Mouse (Mus musculus) heart, embryonic 16.5 days (tissue): ENCODE measurements at regions not wholly inside any gene's neighbourhood (a gene's known extent, or its start where the extent isn't known, plus 50 kb on each side); places are given as distances from the start of the nearest gene placed in this dataset.

Experiments
- ATAC-seq: fragments of 200-750 bp; cut with Nextera tagmentation; replicated peaks from 2 replicates; pipeline ENCODE4 v1.8.0; 2017; ENCODE audit warnings: moderate number of reproducible peaks; ENCODE audit not compliant: insufficient read depth, low FRiP score; ENCODE audit errors: extremely low read depth
- H3K27ac ChIP-seq: fragments of 300-500 bp; sonication (generic); 2 replicates; pipeline ENCODE4 v1.5.1; 2014; ENCODE audit warnings: mild to moderate bottlenecking, low read length, control low read depth, moderate library complexity
- H3K27me3 ChIP-seq: fragments of 300-500 bp; sonication (generic); 2 replicates; pipeline ENCODE4 v1.6.1; 2014; ENCODE audit warnings: low read length, mixed read lengths; ENCODE audit not compliant: control insufficient read depth, insufficient read depth
- H3K36me3 ChIP-seq: fragments of 300-500 bp; sonication (generic); 2 replicates; pipeline ENCODE4 v1.6.1; 2014; ENCODE audit not compliant: control insufficient read depth, insufficient read depth
- H3K4me1 ChIP-seq: fragments of 300-500 bp; sonication (generic); 2 replicates; pipeline ENCODE4 v1.6.1; 2014; ENCODE audit warnings: low read length, mixed read lengths; ENCODE audit not compliant: control insufficient read depth, insufficient read depth
- H3K4me2 ChIP-seq: fragments of 300-500 bp; sonication (generic); 2 replicates; pipeline ENCODE4 v1.6.1; 2014; ENCODE audit warnings: low read depth, mild to moderate bottlenecking, control low read depth, low read length
- H3K4me3 ChIP-seq: fragments of 300-500 bp; sonication (generic); 2 replicates; pipeline ENCODE4 v1.5.1; 2014; ENCODE audit warnings: mild to moderate bottlenecking, control low read depth, low read length
- H3K9ac ChIP-seq: fragments of 300-500 bp; sonication (generic); 2 replicates; pipeline ENCODE4 v1.6.1; 2014; ENCODE audit warnings: low read length, control low read depth
- H3K9me3 ChIP-seq: fragments of 300-500 bp; sonication (generic); replicated peaks from 2 replicates; pipeline ENCODE4 v1.6.1; 2016; ENCODE audit warnings: low read length; ENCODE audit not compliant: control insufficient read depth
- WGBS: fragments of 180-500 bp; shearing (Covaris S2); extraction: QIAGEN DNeasy Blood & Tissue Kit; methylation state at CpG from one replicate; pipeline ENCODE4 v1.1.7; 2014; 5-methylcytosine and 5-hydroxymethylcytosine counted together

DNA sequence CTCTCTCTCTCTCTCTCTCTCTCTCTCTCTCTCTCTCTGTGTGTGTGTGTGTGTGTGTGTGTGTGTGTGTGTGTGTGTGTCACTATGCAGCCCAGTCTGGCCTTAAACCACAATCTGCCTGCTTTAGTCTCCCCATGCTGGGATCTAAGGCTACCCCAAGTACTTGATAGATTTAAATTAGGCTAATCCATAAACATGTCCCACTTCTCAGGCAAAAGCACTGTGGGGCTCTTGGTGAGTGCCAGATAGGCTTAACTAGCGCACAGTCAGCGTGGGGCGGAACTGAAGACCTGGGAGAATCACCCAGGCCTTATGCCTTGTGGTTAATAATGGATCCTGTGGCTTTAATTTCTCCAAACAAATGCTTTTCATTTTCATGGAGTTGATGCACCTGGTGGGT lies 180.6 kb downstream of the Gm26897 start:
- Histone ChIP-seq H3K27me3 (peaks cover 21% of the 10 kb centered on the region), H3K9me3 (peaks cover 9% of the 10 kb centered on the region), H3K4me3 (no peak overlapping the region), H3K4me1 (no peaks in the 10 kb centered on the region), H3K4me2 (no peak overlapping the region), H3K27ac (no peak overlapping the region), H3K9ac (no peak overlapping the region), H3K36me3 (no peaks in the 10 kb centered on the region)
- 63% methylated on average over 3 of the region's 3 CpGs for WGBS
- ATAC-seq: no peak

- H3K4me1 ChIP-seq: no peaks in the 10 kb centered on the region
- no peak for ATAC-seq
- no peak overlapping the region for H3K4me3 ChIP-seq
- no peak overlapping the region for H3K27ac ChIP-seq
- 29% methylated on average over 8 of the region's 8 CpGs for WGBS
- peaks cover 9% of the 10 kb centered on the region for H3K9me3 ChIP-seq
- H3K4me2 ChIP-seq: no peak overlapping the region
- no peak overlapping the region for H3K9ac ChIP-seq
- H3K27me3 ChIP-seq: peaks cover 27% of the 10 kb centered on the region
- no peaks in the 10 kb centered on the region for H3K36me3 ChIP-seq
Observed at GRCm38 (mm10) chr5:111917643-111918252, 184.0 kb downstream of the Gm26897 start.

- Histone ChIP-seq H3K9me3 (no peaks in the 10 kb centered on the region), H3K4me2 (no peak overlapping the region), H3K36me3 (no peaks in the 10 kb centered on the region), H3K4me3 (no peak overlapping the region), H3K9ac (no peak overlapping the region), H3K27ac (no peak overlapping the region), H3K27me3 (peaks cover 36% of the 10 kb centered on the region), H3K4me1 (no peaks in the 10 kb centered on the region)
- no peak for ATAC-seq
- 67% methylated on average over 14 of the region's 14 CpGs for WGBS
Observed at GRCm38 (mm10) chr5:111918888-111919287, 185.2 kb downstream of the Gm26897 start.

- ATAC-seq: no peak
- Histone ChIP-seq H3K4me2 (no peak overlapping the region), H3K9ac (no peak overlapping the region), H3K27me3 (peaks cover 37% of the 10 kb centered on the region), H3K27ac (no peak overlapping the region), H3K4me1 (no peaks in the 10 kb centered on the region), H3K9me3 (no peaks in the 10 kb centered on the region), H3K36me3 (no peaks in the 10 kb centered on the region), H3K4me3 (no peak overlapping the region)
- 42% methylated on average over 18 of the region's 18 CpGs for WGBS
Observed at GRCm38 (mm10) chr5:111922991-111923701, 189.4 kb downstream of the Gm26897 start.

- no peak for ATAC-seq
- Histone ChIP-seq H3K4me1 (no peaks in the 10 kb centered on the region), H3K4me3 (no peak overlapping the region), H3K4me2 (no peak overlapping the region), H3K9ac (no peak overlapping the region), H3K36me3 (no peaks in the 10 kb centered on the region), H3K27me3 (peaks cover 24% of the 10 kb centered on the region), H3K27ac (no peak overlapping the region), H3K9me3 (no peaks in the 10 kb centered on the region)
- 68% methylated on average over 6 of the region's 6 CpGs for WGBS
Observed at GRCm38 (mm10) chr5:111925757-111926156, 192.0 kb downstream of the Gm26897 start.

GRCm38 (mm10) chr5:111929180-111929990 lies 195.7 kb downstream of the Gm26897 start:
- Histone ChIP-seq H3K4me1 (no peaks in the 10 kb centered on the region), H3K9me3 (no peaks in the 10 kb centered on the region), H3K27me3 (peaks cover 9% of the 10 kb centered on the region), H3K4me3 (no peak overlapping the region), H3K27ac (no peak overlapping the region), H3K36me3 (no peaks in the 10 kb centered on the region), H3K9ac (no peak overlapping the region), H3K4me2 (no peak overlapping the region)
- no peak for ATAC-seq
- WGBS: 50% methylated on average over 15 of the region's 15 CpGs

GRCm38 (mm10) chr5:111929991-111930339 lies 196.2 kb downstream of the Gm26897 start:
- H3K9me3 ChIP-seq: no peaks in the 10 kb centered on the region
- no peaks in the 10 kb centered on the region for H3K36me3 ChIP-seq
- H3K4me2 ChIP-seq: no peak overlapping the region
- H3K4me3 ChIP-seq: no peak overlapping the region
- no peak for ATAC-seq
- peaks cover 11% of the 10 kb centered on the region for H3K27me3 ChIP-seq
- 18% methylated on average over 3 of the region's 3 CpGs for WGBS
- no peaks in the 10 kb centered on the region for H3K4me1 ChIP-seq
- H3K9ac ChIP-seq: no peak overlapping the region
- H3K27ac ChIP-seq: no peak overlapping the region

GRCm38 (mm10) chr5:111931733-111932132 lies 198.0 kb downstream of the Gm26897 start:
- no peaks in the 10 kb centered on the region for H3K9me3 ChIP-seq
- H3K27me3 ChIP-seq: peaks cover 6% of the 10 kb centered on the region
- no peak for ATAC-seq
- H3K27ac ChIP-seq: no peak overlapping the region
- no peaks in the 10 kb centered on the region for H3K36me3 ChIP-seq
- H3K9ac ChIP-seq: no peak overlapping the region
- H3K4me2 ChIP-seq: no peak overlapping the region
- no peaks in the 10 kb centered on the region for H3K4me1 ChIP-seq
- WGBS: 71% methylated on average over 3 of the region's 3 CpGs
- no peak overlapping the region for H3K4me3 ChIP-seq
